Mouse (Mus musculus) heart, embryonic 14.5 days (tissue): ENCODE measurements around the gene Gab2. TPM values are rescaled to one million over a fixed set of nuclear protein-coding genes. Genes with fewer than 3 reads are reported as not detected.

Experiments used
- ATAC-seq: fragments of 200-750 bp; cut with Nextera tagmentation; 2 replicates; pipeline ENCODE4 v1.8.0; 2017; ENCODE audit warnings: low read depth, moderate TSS enrichment; ENCODE audit not compliant: insufficient number of reproducible peaks, insufficient read depth, low FRiP score
- H3K27ac ChIP-seq, 2 experiments: fragments of 200-500 bp in 1 of 2; fragments of 300-500 bp in 1 of 2; sonication (generic) in 1 of 2; replicated peaks in 1 of 2; 2 replicates each; pipeline ENCODE4 v1.5.1; 2012 to 2014; ENCODE audit warnings: low read depth in 2 of 2, low read length in 2 of 2, control low read depth in 1 of 2, mild to moderate bottlenecking in 1 of 2, mixed read lengths in 1 of 2; ENCODE audit not compliant: control insufficient read depth in 1 of 2, insufficient read depth in 1 of 2
- H3K27me3 ChIP-seq: fragments of 300-500 bp; sonication (generic); 2 replicates; pipeline ENCODE4 v1.6.1; 2014; ENCODE audit warnings: mild to moderate bottlenecking, low read length, control low read depth; ENCODE audit not compliant: control insufficient read depth, insufficient read depth
- H3K36me3 ChIP-seq: fragments of 300-500 bp; sonication (generic); 2 replicates; pipeline ENCODE4 v1.6.1; 2014; ENCODE audit warnings: mild to moderate bottlenecking, control low read depth, low read length, mixed read lengths; ENCODE audit not compliant: control insufficient read depth, insufficient read depth
- H3K4me1 ChIP-seq, 2 experiments: fragments of 200-500 bp in 1 of 2; fragments of 300-500 bp in 1 of 2; sonication (generic) in 1 of 2; 2 replicates each; pipeline ENCODE4 v1.6.1; 2012 to 2014; ENCODE audit warnings: low read length in 2 of 2, control low read depth in 1 of 2, mixed read lengths in 1 of 2; ENCODE audit not compliant: control insufficient read depth in 2 of 2, insufficient read depth in 2 of 2
- H3K4me2 ChIP-seq: fragments of 300-500 bp; sonication (generic); 2 replicates; pipeline ENCODE4 v1.6.1; 2014; ENCODE audit warnings: mild to moderate bottlenecking, low read length
- H3K4me3 ChIP-seq, 2 experiments: fragments of 200-500 bp in 1 of 2; fragments of 300-500 bp in 1 of 2; sonication (generic) in 1 of 2; 2 replicates each; pipeline ENCODE4 v1.5.1; 2012 to 2014; ENCODE audit warnings: low read length in 2 of 2, mild to moderate bottlenecking in 2 of 2, control low read depth in 1 of 2, low read depth in 1 of 2, moderate library complexity in 1 of 2; ENCODE audit not compliant: control insufficient read depth in 1 of 2, insufficient read depth in 1 of 2
- H3K9ac ChIP-seq: fragments of 300-500 bp; sonication (generic); 2 replicates; pipeline ENCODE4 v1.6.1; 2014; ENCODE audit warnings: mild to moderate bottlenecking, low read length
- H3K9me3 ChIP-seq: fragments of 300-500 bp; sonication (generic); 2 replicates; pipeline ENCODE4 v1.6.1; 2016; ENCODE audit warnings: low read length, control low read depth; ENCODE audit not compliant: control insufficient read depth
- WGBS: fragments of 180-500 bp; shearing (Covaris S2); extraction: QIAGEN DNeasy Blood & Tissue Kit; methylation state at CpG from one replicate; pipeline ENCODE4 v1.1.7; 2014; 5-methylcytosine and 5-hydroxymethylcytosine counted together
- polyA plus RNA-seq: library from polyadenylated mRNA; unstranded; fragments of >200 nt; fragmentation: Nextera tagmentation; extraction: Ambion mirVana; gene quantifications from 2 replicates; pipeline ENCODE4 v1.2.1, GENCODE M21; 2014

Gab2 gene
- polyA plus RNA-seq, 1 experiment from 2014 or later: 8.8 TPM

- no peak overlapping the region for H3K4me2 ChIP-seq
- no peak overlapping the region for H3K27ac ChIP-seq
- no peaks in the 10 kb centered on the region for H3K27me3 ChIP-seq
- no peak for ATAC-seq
- H3K4me1 ChIP-seq: 0 out of 4 replicates have a peak, but pooled peaks cover 0 to 4% of the 10 kb centered on the region in 2 experiments
- no peaks in the 10 kb centered on the region for H3K9me3 ChIP-seq
- H3K36me3 ChIP-seq: peaks cover 45% of the 10 kb centered on the region
- 84% methylated on average over 6 of the region's 6 CpGs for whole genome bisulfite sequencing
- H3K9ac ChIP-seq: no peak overlapping the region
- H3K4me3 ChIP-seq: no peak overlapping the region
Measured at GRCm38 (mm10) chr7:97298943-97299342, 217.6 kb downstream of the Gab2 start.

- ATAC-seq: no peak
- no peak overlapping the region for H3K4me2 ChIP-seq
- no peak overlapping the region for H3K9ac ChIP-seq
- no peak overlapping the region for H3K4me3 ChIP-seq
- H3K9me3 ChIP-seq: no peaks in the 10 kb centered on the region
- H3K27me3 ChIP-seq: no peaks in the 10 kb centered on the region
- 0 out of 4 replicates have a peak, but pooled peaks cover 0 to 4% of the 10 kb centered on the region in 2 experiments for H3K4me1 ChIP-seq
- WGBS: 67% methylated on average over 2 of the region's 2 CpGs
- peaks cover 65% of the 10 kb centered on the region for H3K36me3 ChIP-seq
- H3K27ac ChIP-seq: no peak overlapping the region
Measured at GRCm38 (mm10) chr7:97300914-97301313, 219.5 kb downstream of the Gab2 start.

GRCm38 (mm10) chr7:97301321-97301720 lies 219.9 kb downstream of the Gab2 start:
- H3K4me1 ChIP-seq: 0 out of 4 replicates have a peak, but pooled peaks cover 0 to 4% of the 10 kb centered on the region in 2 experiments
- H3K4me2 ChIP-seq: no peak overlapping the region
- no peak overlapping the region for H3K4me3 ChIP-seq
- H3K36me3 ChIP-seq: peaks cover 69% of the 10 kb centered on the region
- no peaks in the 10 kb centered on the region for H3K9me3 ChIP-seq
- no peak for ATAC-seq
- H3K27me3 ChIP-seq: no peaks in the 10 kb centered on the region
- no peak overlapping the region for H3K9ac ChIP-seq
- H3K27ac ChIP-seq: no peak overlapping the region
- 83% methylated on average over 8 of the region's 8 CpGs for WGBS

- 83% methylated on average over 4 of the region's 4 CpGs for WGBS
- Histone ChIP-seq H3K36me3 (peaks cover 79% of the 10 kb centered on the region), H3K27me3 (no peaks in the 10 kb centered on the region), H3K9ac (no peak overlapping the region), H3K4me1 (0 out of 4 replicates have a peak, but pooled peaks cover 0 to 4% of the 10 kb centered on the region in 2 experiments), H3K27ac (no peak overlapping the region), H3K4me2 (no peak overlapping the region), H3K4me3 (no peak overlapping the region), H3K9me3 (no peaks in the 10 kb centered on the region)
- ATAC-seq: no peak
Measured at GRCm38 (mm10) chr7:97302261-97302660, 220.9 kb downstream of the Gab2 start.

- H3K4me2 ChIP-seq: no peak overlapping the region
- no peak overlapping the region for H3K27ac ChIP-seq
- no peak overlapping the region for H3K9ac ChIP-seq
- 84% methylated on average over 4 of the region's 4 CpGs for WGBS
- 0 out of 4 replicates have a peak, but pooled peaks cover 0 to 4% of the 10 kb centered on the region in 2 experiments for H3K4me1 ChIP-seq
- ATAC-seq: no peak
- H3K4me3 ChIP-seq: no peak overlapping the region
- no peaks in the 10 kb centered on the region for H3K27me3 ChIP-seq
- H3K9me3 ChIP-seq: no peaks in the 10 kb centered on the region
- H3K36me3 ChIP-seq: peaks cover 84% of the 10 kb centered on the region
Measured at GRCm38 (mm10) chr7:97302876-97303275, 221.5 kb downstream of the Gab2 start.

GRCm38 (mm10) chr7:97303614-97304013 lies 222.2 kb downstream of the Gab2 start:
- H3K4me2 ChIP-seq: no peak overlapping the region
- peaks cover 91% of the 10 kb centered on the region for H3K36me3 ChIP-seq
- H3K4me3 ChIP-seq: no peak overlapping the region
- no peak for ATAC-seq
- no peaks in the 10 kb centered on the region for H3K9me3 ChIP-seq
- 77% methylated on average over 2 of the region's 2 CpGs for WGBS
- no peaks in the 10 kb centered on the region for H3K27me3 ChIP-seq
- H3K27ac ChIP-seq: no peak overlapping the region
- no peak overlapping the region for H3K9ac ChIP-seq
- H3K4me1 ChIP-seq: 0 out of 4 replicates have a peak, but pooled peaks cover 0 to 4% of the 10 kb centered on the region in 2 experiments

GRCm38 (mm10) chr7:97304471-97304870 lies 223.1 kb downstream of the Gab2 start:
- H3K4me3 ChIP-seq: no peak overlapping the region
- H3K27me3 ChIP-seq: no peaks in the 10 kb centered on the region
- H3K9ac ChIP-seq: no peak overlapping the region
- H3K9me3 ChIP-seq: no peaks in the 10 kb centered on the region
- H3K27ac ChIP-seq: no peak overlapping the region
- H3K4me1 ChIP-seq: 0 out of 4 replicates have a peak, but pooled peaks cover 0 to 4% of the 10 kb centered on the region in 2 experiments
- ATAC-seq: no peak
- H3K36me3 ChIP-seq: peaks cover 91% of the 10 kb centered on the region
- H3K4me2 ChIP-seq: no peak overlapping the region

GRCm38 (mm10) chr7:97305206-97305605 lies 223.8 kb downstream of the Gab2 start:
- no peak overlapping the region for H3K4me3 ChIP-seq
- 0 out of 4 replicates have a peak, but pooled peaks cover 0 to 4% of the 10 kb centered on the region in 2 experiments for H3K4me1 ChIP-seq
- no peaks in the 10 kb centered on the region for H3K9me3 ChIP-seq
- H3K4me2 ChIP-seq: no peak overlapping the region
- ATAC-seq: no peak
- no peaks in the 10 kb centered on the region for H3K27me3 ChIP-seq
- peaks cover 98% of the 10 kb centered on the region for H3K36me3 ChIP-seq
- no peak overlapping the region for H3K27ac ChIP-seq
- WGBS: 71% methylated on average over 4 of the region's 4 CpGs
- no peak overlapping the region for H3K9ac ChIP-seq
